Mouse (Mus musculus): ENCODE data around the gene Ptprz1. TPM values are rescaled to one million over a fixed set of nuclear protein-coding genes. Genes with fewer than 3 reads are reported as not detected.
"Not testable (repeated sequence)": the region's sequence is repeated elsewhere in the genome, so short reads cannot be mapped to it uniquely, and the experiment has no call there.

Gene Ptprz1
- polyA plus RNA-seq, 1 experiment from 2014 or later = 3.5 TPM

DNA sequence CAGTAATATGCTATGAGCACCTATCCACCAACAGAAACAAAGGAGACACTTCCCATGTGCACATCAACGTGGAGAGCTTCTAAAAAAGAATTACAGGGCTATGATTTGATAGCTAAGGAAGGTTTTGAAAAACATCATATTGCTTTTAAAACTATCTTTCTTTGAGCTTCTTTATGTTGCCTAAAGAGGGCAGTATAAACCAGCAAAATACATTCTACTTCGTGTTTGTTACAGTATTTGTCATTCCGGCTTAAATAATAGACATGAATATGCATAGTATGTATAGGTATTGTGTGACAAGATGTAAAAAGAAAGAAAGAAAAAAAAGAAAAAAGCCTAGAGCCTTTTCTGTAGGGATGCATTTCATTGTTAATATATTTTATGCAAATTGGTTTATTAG is 127.8 kb downstream of the Ptprz1 start:
- no peak for DNase-seq (ENCODE audit: low spot score)

DNA sequence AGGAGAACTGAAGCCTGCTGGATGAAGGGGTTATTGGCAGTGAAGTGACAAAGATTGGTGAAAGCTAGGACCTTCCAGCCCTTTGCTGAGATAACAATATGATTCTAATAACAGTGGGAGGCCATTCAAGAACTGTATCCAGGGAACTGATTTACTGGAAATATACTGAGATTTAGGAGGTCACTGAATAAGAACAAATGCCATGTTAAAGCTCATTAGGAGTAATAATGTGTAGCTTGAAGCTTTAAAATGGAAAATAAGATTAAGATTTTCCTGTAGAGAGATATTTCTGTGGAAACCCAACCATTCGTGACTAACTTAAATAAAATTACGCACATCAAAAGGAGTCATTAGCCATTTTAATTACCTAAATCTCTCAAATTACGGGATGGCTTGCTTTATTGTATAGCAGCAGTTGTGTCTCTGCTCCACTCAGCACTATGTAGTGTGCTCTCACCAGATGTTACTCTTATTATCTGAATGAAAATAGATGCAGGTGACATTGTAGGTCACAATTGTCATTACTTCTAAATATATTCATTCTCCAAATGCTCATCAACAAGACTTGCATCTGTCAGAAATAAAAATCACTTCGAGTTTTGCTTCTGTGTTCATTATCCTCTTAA is 139.8 kb downstream of the Ptprz1 start:
- no peak for DNase-seq (ENCODE audit: low spot score)

DNA sequence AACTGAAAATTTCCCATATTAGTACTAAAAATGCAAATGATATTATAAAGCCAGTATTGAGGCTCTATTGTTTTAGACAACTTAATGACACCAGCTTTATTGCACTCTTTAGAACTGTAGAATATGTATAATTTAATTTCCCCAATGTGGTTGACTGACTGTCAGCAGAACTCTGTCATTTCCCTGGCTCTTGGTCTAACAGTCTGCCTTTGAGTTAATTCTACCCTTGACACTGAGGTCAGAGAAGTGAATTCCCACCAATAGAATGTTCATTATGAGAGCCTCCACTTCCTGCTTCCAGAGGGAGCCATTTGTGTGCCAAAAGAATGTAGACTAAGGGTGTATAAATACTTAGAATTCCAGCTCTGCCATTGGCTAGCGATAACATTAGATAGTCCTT is 152.9 kb downstream of the Ptprz1 start:
- no peak for DNase-seq (ENCODE audit: low spot score)

DNA sequence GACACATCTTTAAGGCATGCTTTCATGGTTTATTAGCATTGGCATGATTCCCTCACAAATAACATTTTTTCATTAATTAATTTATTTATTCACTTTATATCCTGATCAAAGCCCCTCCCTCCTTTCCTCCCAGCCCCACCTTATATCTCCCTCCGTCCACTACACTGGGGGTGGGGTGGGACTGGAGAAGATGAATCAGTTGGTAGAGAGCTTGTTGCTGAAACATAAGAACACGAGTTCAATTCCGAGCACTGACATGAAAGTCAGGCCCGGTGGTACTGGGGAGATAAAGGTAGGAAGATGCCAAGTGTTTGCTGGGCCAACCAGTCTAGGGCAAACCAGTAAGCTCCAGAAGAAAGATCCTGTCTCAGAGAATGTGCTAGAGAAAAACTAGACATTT is 173.5 kb downstream of the Ptprz1 start:
- no peak for DNase-seq (ENCODE audit: low spot score)

DNA sequence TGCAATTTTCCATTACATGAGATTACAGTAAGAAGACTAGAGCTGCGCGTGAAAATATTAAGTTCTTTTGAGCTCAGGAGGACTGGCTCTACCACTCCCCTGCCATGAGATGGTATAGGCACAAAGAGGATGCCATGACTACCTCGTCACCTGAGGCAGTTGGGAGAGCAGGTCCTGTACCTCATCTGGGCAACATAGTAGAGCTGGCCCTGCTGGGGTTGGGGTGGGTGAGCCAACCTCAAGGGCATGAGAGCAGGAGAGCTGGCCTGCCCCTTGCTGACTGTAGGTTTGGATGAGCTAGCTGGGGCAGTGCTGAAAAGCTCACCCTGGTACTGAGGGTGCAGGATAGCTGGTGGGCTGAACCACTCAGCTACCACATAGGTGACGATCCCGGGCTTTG is 180.4 kb downstream of the Ptprz1 start:
- no peak for DNase-seq (ENCODE audit: low spot score)

DNA sequence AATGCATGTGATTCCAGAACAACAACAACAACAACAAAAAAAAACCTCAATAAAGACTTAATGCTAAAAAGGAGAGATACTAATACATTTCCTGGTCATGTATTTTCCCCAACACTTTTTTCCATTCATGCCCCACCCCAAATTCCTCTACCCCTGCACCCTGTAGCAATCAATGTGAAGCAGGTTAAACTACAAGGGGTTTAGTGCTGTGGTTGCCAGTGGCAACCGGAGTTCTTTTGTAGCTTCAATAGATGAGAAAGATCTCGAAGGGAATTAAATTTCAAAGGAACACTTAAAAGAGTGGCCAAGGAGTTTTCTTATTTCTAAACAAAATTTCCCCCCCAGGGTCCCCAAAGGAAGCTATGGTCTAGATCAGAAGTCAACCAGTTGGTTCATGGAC is 200.8 kb downstream of the Ptprz1 start:
- DNase-seq (ENCODE audit: low spot score) = no peak

DNA sequence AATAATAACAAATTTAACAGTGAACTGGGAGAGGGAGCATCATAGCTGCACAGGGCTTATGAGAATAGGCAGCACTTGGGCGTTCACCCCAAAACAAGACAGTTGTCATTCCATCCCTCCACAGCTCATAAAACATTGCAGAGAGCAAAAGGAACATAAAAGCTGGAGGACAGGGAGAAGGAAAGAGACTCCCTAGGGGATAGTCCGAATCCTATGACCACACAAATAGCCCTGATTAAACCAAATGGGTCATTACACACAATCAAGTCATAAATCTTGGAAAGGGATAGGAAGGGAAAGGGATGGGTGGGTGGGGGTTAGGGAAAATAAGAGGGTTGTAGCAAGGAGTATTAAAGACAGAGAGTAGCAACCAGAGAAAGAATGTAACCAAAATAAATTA is 203.0 kb downstream of the Ptprz1 start:
- no peak for DNase-seq (ENCODE audit: low spot score)

DNA sequence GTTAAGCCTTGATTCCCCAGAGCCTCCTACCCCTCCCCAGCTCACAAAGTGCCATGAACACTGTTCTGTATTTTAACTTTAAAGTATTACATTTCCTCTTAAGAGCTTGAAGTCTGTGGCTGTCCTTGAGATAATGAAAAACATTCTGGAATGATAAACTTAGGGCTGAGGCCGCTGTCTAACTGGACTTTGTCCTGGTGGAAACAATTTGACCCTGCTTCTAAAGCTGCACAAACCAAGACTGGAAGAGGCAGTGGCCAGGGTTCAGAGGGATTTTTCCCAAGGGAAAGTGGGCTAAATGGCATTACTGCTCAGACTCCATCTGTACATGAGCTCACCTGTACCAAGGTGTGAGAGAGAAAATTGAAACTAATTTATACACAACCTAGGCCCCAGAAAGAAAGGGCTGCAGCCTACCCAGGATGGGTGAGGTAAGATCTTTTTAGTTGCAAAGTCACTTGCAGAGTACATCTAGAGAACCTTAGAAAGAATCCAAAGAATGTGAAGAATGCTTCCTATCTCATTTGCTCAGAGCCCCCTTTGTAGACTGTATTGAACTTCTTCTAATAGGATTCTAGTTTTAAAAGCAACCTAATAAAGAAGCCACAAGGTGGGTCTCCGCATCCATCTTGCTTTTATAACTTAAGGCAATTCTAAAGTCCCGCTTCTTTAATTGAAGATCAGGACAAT is 204.8 kb downstream of the Ptprz1 start:
- no peak for DNase-seq (ENCODE audit: low spot score)

DNA sequence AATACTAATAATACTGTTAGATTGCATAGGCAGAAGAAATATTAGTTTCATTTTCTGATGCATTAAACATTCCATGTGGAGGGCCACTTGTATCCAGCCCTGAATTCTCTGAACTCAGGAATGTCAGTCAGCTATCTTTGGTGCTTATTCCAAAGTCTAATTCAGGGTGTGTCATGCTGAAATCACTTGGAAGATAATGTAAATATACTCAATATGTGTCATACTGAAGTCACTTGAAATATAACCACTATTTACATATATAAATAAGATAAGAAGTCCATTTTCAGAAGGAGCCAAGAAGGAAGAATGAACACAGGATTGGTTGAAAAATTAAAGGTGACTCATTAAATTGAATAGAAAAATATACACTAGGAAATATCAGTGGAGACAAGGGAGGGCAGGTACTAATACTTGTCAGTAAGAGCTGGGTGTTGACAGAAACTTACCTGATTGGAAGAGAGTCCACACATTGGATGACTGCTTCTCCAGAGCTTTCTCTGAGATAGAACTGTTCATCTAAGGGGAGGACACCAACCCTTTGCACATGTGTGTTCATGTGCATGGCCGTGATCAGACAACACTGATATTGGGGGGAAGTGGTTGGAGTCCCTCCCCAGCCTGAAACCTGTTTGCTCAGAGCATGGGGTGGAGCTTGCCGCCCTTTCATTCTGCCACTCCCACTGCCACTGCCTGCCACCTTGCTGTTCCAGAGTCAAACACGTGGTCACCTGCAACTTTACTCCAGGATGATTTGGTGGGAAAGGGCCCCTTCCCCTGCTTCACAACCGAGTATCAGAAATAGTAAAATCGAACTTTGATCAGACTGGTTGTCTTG is 209.5 kb downstream of the Ptprz1 start:
- DNase-seq (ENCODE audit: low spot score) = no peak

DNA sequence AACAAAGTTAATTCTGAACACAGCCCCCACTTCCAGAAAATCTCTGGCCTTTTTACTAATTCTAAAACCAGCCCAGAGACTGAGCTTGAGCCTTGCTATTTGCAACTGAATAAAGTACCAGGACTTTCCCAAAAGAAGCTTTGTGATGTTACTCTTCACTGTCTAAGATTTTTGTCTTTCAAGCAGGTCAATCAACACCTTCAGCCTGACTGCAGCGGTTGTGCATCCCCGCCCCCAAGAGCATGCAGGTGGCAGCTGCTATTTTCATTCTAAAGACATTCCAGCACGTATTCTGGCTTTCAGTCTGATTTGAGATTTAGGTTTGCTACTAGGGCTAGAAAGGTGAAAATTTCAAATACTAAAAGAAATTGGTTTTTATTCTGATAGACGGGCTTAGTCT is 214.0 kb downstream of the Ptprz1 start:
- DNase-seq (ENCODE audit: low spot score) = not testable (repeated sequence)

DNA sequence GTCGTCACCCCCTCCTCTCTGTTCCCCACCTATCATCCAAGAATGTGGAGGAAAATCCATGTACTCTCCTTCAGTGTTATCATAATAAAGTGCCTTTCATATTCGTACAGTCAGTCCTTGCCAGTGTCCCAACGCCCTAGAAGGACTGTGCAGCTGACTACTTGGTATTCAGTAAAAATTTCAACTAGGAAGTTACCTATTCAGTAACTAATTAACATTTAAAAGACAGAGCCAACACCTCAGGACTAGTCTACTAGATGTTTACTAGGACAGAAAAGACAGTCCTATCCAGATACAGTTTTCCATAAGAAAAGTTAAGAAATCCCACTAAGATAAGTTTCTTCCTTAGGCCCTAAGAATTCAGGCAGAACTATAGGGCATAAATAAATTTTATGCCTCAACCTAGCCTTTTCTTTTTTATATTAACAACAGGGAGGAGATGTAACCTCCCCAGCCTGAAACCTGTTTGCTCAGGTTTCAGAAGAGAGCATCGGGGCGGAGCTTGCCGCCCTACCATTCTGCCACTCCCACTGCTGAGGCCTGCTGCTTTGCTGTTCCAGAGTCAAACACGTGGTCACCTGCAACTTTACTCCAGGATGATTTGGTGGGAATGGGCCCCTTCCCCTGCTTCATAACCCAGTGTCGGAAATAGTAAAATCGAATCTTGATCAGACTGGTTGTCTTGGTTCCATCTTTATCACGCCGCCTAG is 215.2 kb downstream of the Ptprz1 start:
- DNase-seq (ENCODE audit: low spot score) = not testable (repeated sequence)

All from thymus, postnatal 0 days (tissue).